Mouse (Mus musculus): ENCODE measurements around the gene Akr1b10.

GRCm38 (mm10) chr6:34395897-34396296 is 11.9 kb downstream of the Akr1b10 start:
- TF ChIP-seq POLR2A (IDR thresholded peaks at IDR 0.05; ENCODE audit: insufficient read length, low read depth) (no peak), USF1 (IDR thresholded peaks at IDR 0.05; ENCODE audit: low read depth) (no peak), MAX (IDR thresholded peaks at IDR 0.05; ENCODE audit: low read depth) (no peak), SRF (IDR thresholded peaks at IDR 0.05; ENCODE audit: control insufficient read depth, insufficient read length, low read depth) (no peak), TCF12 (IDR thresholded peaks at IDR 0.05; ENCODE audit: insufficient read depth, poor library complexity, severe bottlenecking) (no peak), MYOG (IDR thresholded peaks at IDR 0.05; ENCODE audit: control insufficient read depth in 1 of 3, insufficient read depth in 1 of 3, insufficient read length in 2 of 3, low read depth in 2 of 3) (no peak), CEBPB (IDR thresholded peaks at IDR 0.05; ENCODE audit: insufficient read depth, poor library complexity, severe bottlenecking) (0 out of 2 replicates have a peak, but pooled peaks have one; percentile 44)
